Mouse (Mus musculus) embryonic facial prominence, embryonic 13.5 days (tissue): ENCODE results near the gene Gm49361. TPM values are rescaled to one million over a fixed set of nuclear protein-coding genes. Genes with fewer than 3 reads are reported as not detected.
"Not testable (repeated sequence)": the region's sequence is repeated elsewhere in the genome, so short reads cannot be mapped to it uniquely, and the experiment has no call there.

ENCODE experiments used
- ATAC-seq: fragments of 200-750 bp; cut with Nextera tagmentation; 2 replicates; pipeline ENCODE4 v1.8.0; 2017; ENCODE audit warnings: low read depth; ENCODE audit not compliant: insufficient number of reproducible peaks, insufficient read depth, low FRiP score, low TSS enrichment
- H3K27ac ChIP-seq: fragments of 300-500 bp; sonication (generic); 2 replicates; pipeline ENCODE4 v1.5.1; 2015; ENCODE audit warnings: moderate library complexity, mild to moderate bottlenecking, inconsistent platforms
- H3K27me3 ChIP-seq: fragments of 300-500 bp; sonication (generic); 2 replicates; pipeline ENCODE4 v1.6.1; 2015; ENCODE audit warnings: mild to moderate bottlenecking, inconsistent platforms
- H3K36me3 ChIP-seq: fragments of 300-500 bp; sonication (generic); 2 replicates; pipeline ENCODE4 v1.6.1; 2015; ENCODE audit warnings: mild to moderate bottlenecking, inconsistent platforms
- H3K4me1 ChIP-seq: fragments of 300-500 bp; sonication (generic); 2 replicates; pipeline ENCODE4 v1.6.1; 2015; ENCODE audit warnings: inconsistent platforms
- H3K4me2 ChIP-seq: fragments of 300-500 bp; sonication (generic); 2 replicates; pipeline ENCODE4 v1.6.1; 2015; ENCODE audit warnings: moderate library complexity, mild to moderate bottlenecking, inconsistent platforms
- H3K4me3 ChIP-seq: fragments of 300-500 bp; sonication (generic); 2 replicates; pipeline ENCODE4 v1.5.1; 2015; ENCODE audit warnings: mild to moderate bottlenecking, inconsistent platforms
- H3K9ac ChIP-seq: fragments of 300-500 bp; sonication (generic); 2 replicates; pipeline ENCODE4 v1.6.1; 2015; ENCODE audit warnings: mild to moderate bottlenecking, inconsistent platforms
- H3K9me3 ChIP-seq: fragments of 300-500 bp; sonication (generic); 2 replicates; pipeline ENCODE4 v1.6.1; 2016; ENCODE audit warnings: inconsistent platforms
- WGBS: fragments of 180-500 bp; shearing (Covaris S2); methylation state at CpG from one replicate; pipeline ENCODE4 v1.1.7; 2015; ENCODE audit warnings: mixed read lengths; 5-methylcytosine and 5-hydroxymethylcytosine counted together
- polyA plus RNA-seq: library from polyadenylated mRNA; unstranded; fragments of >200 nt; fragmentation: Nextera tagmentation; extraction: Ambion mirVana; gene quantifications from 2 replicates; pipeline ENCODE4 v1.2.1, GENCODE M21; 2015

Gm49361 gene
- polyA plus RNA-seq, 1 experiment from 2014 or later = not detected

DNA sequence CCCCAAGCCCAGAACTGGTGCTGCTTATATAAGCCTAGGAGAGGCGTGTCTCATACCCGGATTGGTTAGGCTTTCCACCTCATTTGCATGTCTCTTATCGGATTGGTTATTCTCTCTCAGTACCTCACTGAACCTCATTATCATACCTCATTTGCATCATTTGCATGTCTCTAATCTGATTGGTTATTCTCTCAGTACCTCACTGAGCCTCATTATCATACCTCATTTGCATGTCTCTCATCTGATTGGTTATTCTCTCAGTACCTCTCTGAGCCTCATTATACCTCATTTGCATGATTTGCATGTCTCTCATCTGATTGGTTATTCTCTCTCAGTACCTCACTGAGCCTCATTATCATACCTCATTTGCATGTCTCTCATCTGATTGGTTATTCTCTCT lies 89.4 kb downstream of the Gm49361 start:
- not testable (repeated sequence) for H3K4me1 ChIP-seq, H3K4me3 ChIP-seq, H3K27ac ChIP-seq, H3K9ac ChIP-seq, ATAC-seq, H3K9me3 ChIP-seq, H3K27me3 ChIP-seq, H3K36me3 ChIP-seq, H3K4me2 ChIP-seq
- 97% methylated on average over 3 of the region's 3 CpGs for WGBS

DNA sequence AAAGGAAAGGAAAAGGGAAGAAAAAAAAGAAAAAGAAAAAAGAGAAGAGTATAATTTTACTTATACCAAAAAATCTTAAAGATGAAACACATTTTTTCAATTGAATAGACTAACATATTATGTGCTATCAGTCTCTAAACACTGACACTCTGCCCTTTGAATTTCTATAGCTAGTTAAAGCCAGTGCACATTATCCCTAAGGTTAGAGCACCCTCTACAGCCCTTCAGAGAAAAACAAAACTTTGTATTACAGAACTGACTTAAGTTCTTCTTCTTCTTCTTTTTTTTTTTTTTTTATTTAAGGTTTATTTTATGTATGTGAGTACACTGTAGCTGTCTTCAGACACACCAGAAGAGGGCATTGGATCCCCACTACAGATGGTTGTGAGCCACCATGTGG lies 96.4 kb downstream of the Gm49361 start:
- Histone ChIP-seq H3K4me3 (no peak overlapping the region), H3K27me3 (no peaks in the 10 kb centered on the region), H3K27ac (no peak overlapping the region), H3K36me3 (no peaks in the 10 kb centered on the region), H3K9ac (no peak overlapping the region), H3K4me1 (0 out of 2 replicates have a peak, but pooled peaks cover 4% of the 10 kb centered on the region), H3K9me3 (no peaks in the 10 kb centered on the region), H3K4me2 (no peak overlapping the region)
- ATAC-seq = no peak

DNA sequence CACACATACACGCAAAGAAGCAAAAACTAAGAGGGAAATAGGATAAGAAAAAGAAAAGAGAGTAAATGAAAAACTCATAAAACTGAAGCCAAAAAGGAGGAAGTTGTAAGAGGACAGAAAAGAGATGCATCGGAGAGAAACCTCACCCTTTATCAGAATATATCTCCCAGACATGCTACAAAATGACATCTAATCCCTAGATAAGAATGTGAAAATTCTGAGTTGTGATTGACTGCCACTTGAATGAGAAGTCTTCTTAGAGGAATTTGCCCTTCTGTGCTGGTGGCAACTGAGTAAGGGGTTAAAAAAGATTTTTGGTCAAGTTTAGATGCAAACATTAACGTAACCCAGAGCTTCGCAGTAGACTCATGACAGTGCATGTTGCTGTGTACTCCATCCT lies 99.7 kb downstream of the Gm49361 start:
- Histone ChIP-seq H3K4me2 (no peak overlapping the region), H3K4me1 (0 out of 2 replicates have a peak, but pooled peaks cover 4% of the 10 kb centered on the region), H3K4me3 (no peak overlapping the region), H3K9me3 (no peaks in the 10 kb centered on the region), H3K27me3 (no peaks in the 10 kb centered on the region), H3K36me3 (0 out of 2 replicates have a peak, but pooled peaks cover 5% of the 10 kb centered on the region), H3K27ac (no peak overlapping the region), H3K9ac (no peak overlapping the region)
- WGBS = 55% methylated on average over 4 of the region's 4 CpGs
- no peak for ATAC-seq

DNA sequence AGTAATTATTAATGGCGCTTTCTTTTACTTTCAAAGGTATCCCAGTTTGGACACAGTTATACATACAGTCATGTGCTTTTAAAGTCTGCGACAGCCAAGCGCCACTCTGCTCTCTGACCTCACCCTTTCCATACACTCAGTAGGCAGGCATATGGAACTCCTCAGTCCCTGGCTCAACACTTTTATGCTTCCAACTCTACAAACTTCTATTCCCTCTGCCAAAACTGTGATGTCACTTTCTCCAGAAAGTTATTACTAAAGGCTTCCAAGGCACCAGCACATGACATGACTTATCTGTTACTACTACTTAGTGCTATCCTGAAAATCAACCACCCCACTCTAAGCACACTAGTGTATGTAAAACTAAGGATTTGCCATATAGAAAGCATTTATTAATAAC lies 106.8 kb downstream of the Gm49361 start:
- H3K27me3 ChIP-seq = no peaks in the 10 kb centered on the region
- no peak overlapping the region for H3K9ac ChIP-seq
- H3K4me3 ChIP-seq = no peak overlapping the region
- H3K27ac ChIP-seq = no peak overlapping the region
- WGBS = 93% methylated on average over 3 of the region's 3 CpGs
- ATAC-seq = no peak
- H3K36me3 ChIP-seq = 0 out of 2 replicates have a peak, but pooled peaks cover 8% of the 10 kb centered on the region
- H3K9me3 ChIP-seq = no peaks in the 10 kb centered on the region
- no peak overlapping the region for H3K4me2 ChIP-seq
- no peaks in the 10 kb centered on the region for H3K4me1 ChIP-seq

DNA sequence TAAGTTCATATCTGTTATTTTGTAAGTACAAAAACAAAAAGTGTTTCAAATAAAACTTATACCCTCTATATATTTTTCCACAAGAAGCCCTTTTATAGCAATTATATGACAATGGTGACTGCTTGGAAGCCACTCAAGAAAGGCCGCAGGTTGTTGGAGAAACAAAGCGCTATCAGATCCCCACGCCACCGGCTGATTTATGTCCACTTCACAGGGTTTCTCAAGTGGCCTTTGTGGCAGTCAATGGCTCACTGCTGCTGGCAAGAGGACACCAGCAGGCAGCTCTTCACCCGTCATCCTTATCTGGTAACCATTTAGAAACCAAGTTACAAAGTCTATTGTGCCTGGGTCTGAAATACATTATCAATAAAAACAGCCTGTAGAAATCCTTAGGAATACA lies 111.8 kb downstream of the Gm49361 start:
- Histone ChIP-seq H3K9ac (no peak overlapping the region), H3K4me3 (no peak overlapping the region), H3K4me1 (no peaks in the 10 kb centered on the region), H3K4me2 (no peak overlapping the region), H3K27me3 (no peaks in the 10 kb centered on the region), H3K36me3 (no peaks in the 10 kb centered on the region), H3K27ac (no peak overlapping the region), H3K9me3 (no peaks in the 10 kb centered on the region)
- WGBS = 74% methylated on average over 5 of the region's 5 CpGs
- no peak for ATAC-seq

DNA sequence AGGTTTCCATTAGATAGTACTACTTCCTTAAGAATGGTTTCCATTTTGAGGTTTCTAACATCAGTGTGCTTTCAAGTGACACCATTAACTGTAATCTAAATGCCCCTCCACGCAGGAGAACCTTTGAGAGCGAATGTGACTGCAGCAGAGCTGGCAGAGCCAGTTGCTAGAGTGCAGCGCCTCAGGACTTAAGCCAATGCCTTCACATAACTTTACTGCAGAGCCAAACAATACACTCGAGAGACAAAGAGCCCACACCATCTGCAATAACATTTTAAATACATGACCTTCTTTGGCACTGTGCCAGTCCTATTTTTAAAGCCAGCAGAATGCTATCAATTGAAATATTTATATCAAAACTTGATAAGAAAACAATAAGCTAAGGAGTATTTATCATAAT lies 116.3 kb downstream of the Gm49361 start:
- Histone ChIP-seq H3K4me1 (no peaks in the 10 kb centered on the region), H3K27ac (no peak overlapping the region), H3K4me2 (no peak overlapping the region), H3K36me3 (peaks cover 34% of the 10 kb centered on the region), H3K9ac (no peak overlapping the region), H3K4me3 (no peak overlapping the region), H3K27me3 (no peaks in the 10 kb centered on the region), H3K9me3 (no peaks in the 10 kb centered on the region)
- 79% methylated on average over 4 of the region's 4 CpGs for WGBS
- no peak for ATAC-seq

DNA sequence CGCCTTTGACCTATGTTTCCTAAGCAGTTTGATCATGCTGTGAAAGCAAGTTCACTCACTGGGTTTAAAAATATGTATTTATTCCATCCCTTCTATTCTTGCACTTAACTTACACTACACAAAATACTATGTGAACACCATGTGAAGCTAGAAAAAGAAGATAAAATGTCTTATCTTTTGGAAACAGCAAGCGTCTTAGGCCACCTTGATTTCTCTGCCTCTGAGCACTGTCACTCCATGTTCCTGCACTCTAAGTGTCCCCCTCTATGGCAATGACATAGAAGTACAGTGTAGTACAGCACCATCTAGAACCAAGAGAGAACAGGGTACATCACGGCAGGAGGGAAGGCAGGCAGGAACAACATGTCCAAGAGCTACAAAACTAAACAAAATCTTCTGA lies 123.0 kb downstream of the Gm49361 start:
- Histone ChIP-seq H3K9ac (no peak overlapping the region), H3K4me3 (no peak overlapping the region), H3K27me3 (no peaks in the 10 kb centered on the region), H3K9me3 (no peaks in the 10 kb centered on the region), H3K4me2 (no peak overlapping the region), H3K27ac (no peak overlapping the region), H3K4me1 (no peaks in the 10 kb centered on the region), H3K36me3 (peaks cover 39% of the 10 kb centered on the region)
- ATAC-seq = no peak
- WGBS = 86% methylated on average over 3 of the region's 3 CpGs

DNA sequence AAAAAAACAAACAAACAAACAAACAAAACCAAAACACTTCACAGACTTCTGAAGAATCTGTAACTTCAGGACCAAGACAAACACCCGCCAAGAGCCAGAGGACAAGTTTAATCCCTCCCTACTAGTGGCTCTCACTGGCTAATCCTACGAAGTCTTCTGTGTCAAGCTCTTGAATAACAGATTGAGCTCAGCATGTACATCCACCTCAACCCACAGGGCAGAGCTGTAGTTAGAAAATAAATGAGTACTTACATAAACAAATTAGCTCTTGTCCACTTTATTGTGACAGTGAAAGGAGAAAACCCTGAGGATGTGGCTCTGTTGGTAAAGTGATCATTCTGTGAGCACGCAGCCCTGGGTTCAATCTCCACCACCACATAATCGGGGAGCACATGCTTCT lies 124.2 kb downstream of the Gm49361 start:
- H3K36me3 ChIP-seq = peaks cover 34% of the 10 kb centered on the region
- WGBS = 77% methylated on average over 4 of the region's 4 CpGs
- no peak overlapping the region for H3K9ac ChIP-seq
- no peak overlapping the region for H3K4me3 ChIP-seq
- no peak overlapping the region for H3K4me2 ChIP-seq
- no peaks in the 10 kb centered on the region for H3K9me3 ChIP-seq
- no peaks in the 10 kb centered on the region for H3K4me1 ChIP-seq
- ATAC-seq = no peak
- no peak overlapping the region for H3K27ac ChIP-seq
- H3K27me3 ChIP-seq = no peaks in the 10 kb centered on the region

DNA sequence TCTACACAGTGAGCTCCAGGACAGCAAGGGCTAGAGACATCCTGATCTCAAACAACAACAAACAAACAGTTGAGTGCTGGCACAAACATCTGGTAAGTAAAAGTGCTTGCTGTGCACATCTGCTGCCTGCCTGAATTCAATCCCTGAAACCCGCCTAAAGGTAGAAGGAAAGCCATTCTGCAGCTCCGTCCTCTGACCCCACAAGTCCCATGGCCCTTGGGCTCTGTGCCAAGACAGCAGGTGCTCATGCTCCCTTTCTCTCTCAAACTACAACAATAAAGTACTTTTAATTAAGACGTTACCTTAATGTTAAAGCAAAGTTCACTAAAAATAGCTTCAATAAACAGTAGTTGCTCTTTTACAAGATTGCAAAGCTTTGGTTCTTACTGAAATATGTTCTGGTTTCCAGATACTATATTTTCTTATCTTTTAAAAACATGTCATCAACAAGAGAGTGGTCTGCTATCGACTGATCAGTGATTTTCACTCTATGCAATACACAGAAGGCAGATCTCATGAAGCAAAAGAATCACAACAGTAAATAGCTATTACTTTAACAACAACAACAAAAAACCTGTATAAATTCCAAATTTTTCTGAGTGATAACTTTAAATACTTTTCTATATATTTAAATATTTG lies 125.2 kb downstream of the Gm49361 start:
- H3K9ac ChIP-seq = no peak overlapping the region
- H3K4me2 ChIP-seq = no peak overlapping the region
- H3K9me3 ChIP-seq = no peaks in the 10 kb centered on the region
- no peak for ATAC-seq
- peaks cover 25% of the 10 kb centered on the region for H3K36me3 ChIP-seq
- 71% methylated on average over 4 of the region's 4 CpGs for WGBS
- no peaks in the 10 kb centered on the region for H3K4me1 ChIP-seq
- H3K27me3 ChIP-seq = no peaks in the 10 kb centered on the region
- H3K4me3 ChIP-seq = no peak overlapping the region
- no peak overlapping the region for H3K27ac ChIP-seq

DNA sequence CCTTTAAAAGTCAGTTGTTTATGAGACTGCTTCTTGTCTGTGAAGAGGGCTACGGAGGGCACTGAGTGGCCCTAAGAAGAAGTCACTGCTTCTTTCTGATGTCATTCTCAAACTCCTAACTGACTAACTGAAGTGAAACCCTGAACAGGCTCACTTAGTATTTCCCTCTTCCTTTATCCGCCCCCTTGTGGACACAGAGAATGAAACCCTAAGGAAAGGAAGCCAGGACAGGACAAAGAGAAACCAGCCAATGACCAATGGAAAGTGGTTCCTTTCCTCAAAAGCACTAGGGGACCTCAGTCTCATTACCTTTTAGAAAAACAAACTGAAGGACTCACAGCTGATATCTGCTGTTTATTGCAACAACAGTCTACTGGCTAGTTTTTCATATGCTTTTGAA lies 126.4 kb downstream of the Gm49361 start:
- Histone ChIP-seq H3K27ac (no peak overlapping the region), H3K4me1 (no peaks in the 10 kb centered on the region), H3K9me3 (no peaks in the 10 kb centered on the region), H3K4me3 (no peak overlapping the region), H3K36me3 (peaks cover 20% of the 10 kb centered on the region), H3K9ac (no peak overlapping the region), H3K4me2 (no peak overlapping the region), H3K27me3 (no peaks in the 10 kb centered on the region)
- 55% methylated on average over 2 of the region's 2 CpGs for WGBS
- no peak for ATAC-seq

DNA sequence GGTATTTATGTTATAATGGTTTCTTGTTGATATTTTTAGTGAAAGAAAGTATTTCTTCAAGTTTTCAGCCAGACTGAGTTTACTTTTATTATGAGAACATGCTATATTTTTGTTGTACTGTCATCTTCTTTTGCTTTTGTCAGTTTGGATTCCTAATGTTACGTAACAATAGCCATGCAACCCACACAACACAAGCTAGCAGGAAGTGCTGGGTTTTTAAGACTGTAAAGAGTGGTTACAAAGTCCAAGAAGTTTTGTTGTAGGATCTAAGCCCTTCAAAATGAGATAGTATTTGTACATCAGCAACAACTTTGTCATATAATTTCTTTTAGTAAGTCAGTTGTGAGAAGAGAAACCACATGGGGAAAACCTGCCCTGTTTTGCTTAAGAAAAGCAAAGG lies 128.2 kb downstream of the Gm49361 start:
- no peak for ATAC-seq
- no peak overlapping the region for H3K27ac ChIP-seq
- H3K4me3 ChIP-seq = no peak overlapping the region
- H3K9me3 ChIP-seq = no peaks in the 10 kb centered on the region
- H3K4me1 ChIP-seq = no peaks in the 10 kb centered on the region
- H3K36me3 ChIP-seq = peaks cover 5% of the 10 kb centered on the region
- no peak overlapping the region for H3K9ac ChIP-seq
- H3K27me3 ChIP-seq = no peaks in the 10 kb centered on the region
- WGBS = 92% methylated on average over 1 of the region's 1 CpGs
- H3K4me2 ChIP-seq = no peak overlapping the region

DNA sequence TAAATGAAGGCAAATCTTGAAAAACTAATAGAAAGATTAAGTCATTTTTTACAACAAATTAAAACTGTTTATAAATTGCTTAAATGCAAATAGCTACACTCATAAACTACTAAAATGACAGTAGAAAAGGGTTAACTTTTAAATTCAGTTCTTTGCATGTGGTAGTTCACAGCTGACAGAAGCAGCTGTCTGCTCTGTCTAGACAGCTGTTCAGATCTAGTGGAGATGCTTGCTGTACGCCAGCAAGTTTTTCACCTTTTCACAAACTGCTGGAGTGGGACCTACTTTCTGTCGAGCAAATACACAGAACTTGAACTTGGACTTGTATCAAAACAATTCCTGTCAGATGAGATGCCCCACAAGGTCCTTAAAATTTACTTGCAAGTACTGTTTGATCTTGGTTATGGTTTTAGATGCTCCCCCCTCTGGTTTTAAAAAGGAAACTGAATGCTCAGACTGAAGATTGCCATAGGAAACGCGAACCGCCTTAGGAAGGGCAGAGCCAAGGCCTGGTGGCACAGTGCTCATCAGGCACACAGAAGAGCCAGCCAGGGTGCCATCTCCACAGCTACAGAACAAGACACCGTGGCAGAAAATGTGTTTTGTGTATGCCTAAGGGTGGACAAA lies 129.5 kb downstream of the Gm49361 start:
- H3K36me3 ChIP-seq = peaks cover 5% of the 10 kb centered on the region

More for the DNA sequence above, 129.5 kb downstream of the Gm49361 start:
- H3K4me3 ChIP-seq = no peak overlapping the region
- no peak for ATAC-seq
- H3K4me2 ChIP-seq = no peak overlapping the region
- no peak overlapping the region for H3K9ac ChIP-seq
- WGBS = 75% methylated on average over 6 of the region's 6 CpGs
- no peak overlapping the region for H3K27ac ChIP-seq
- no peaks in the 10 kb centered on the region for H3K27me3 ChIP-seq
- peaks cover under 1% of the 10 kb centered on the region for H3K4me1 ChIP-seq
- no peaks in the 10 kb centered on the region for H3K9me3 ChIP-seq
